Mouse (Mus musculus) neural tube, embryonic 14.5 days (tissue): Measurements from ENCODE around the gene Hdac9. TPM values are rescaled to one million over a fixed set of nuclear protein-coding genes. Genes with fewer than 3 reads are reported as not detected.

Experiments used
- ATAC-seq: fragments of 200-750 bp; cut with Nextera tagmentation; 2 replicates; pipeline ENCODE4 v1.8.0; 2017; ENCODE audit warnings: low read depth, mild to moderate bottlenecking, moderate TSS enrichment, moderate library complexity
- H3K27ac ChIP-seq: fragments of 300-500 bp; sonication (generic); 2 replicates; pipeline ENCODE4 v1.5.1; 2014; ENCODE audit warnings: low read depth, mild to moderate bottlenecking, control low read depth, low read length, moderate library complexity, mixed read lengths
- H3K27me3 ChIP-seq: fragments of 300-500 bp; sonication (generic); 2 replicates; pipeline ENCODE4 v1.6.1; 2014; ENCODE audit warnings: low read length; ENCODE audit not compliant: control insufficient read depth, insufficient read depth
- H3K36me3 ChIP-seq: fragments of 300-500 bp; sonication (generic); 2 replicates; pipeline ENCODE4 v1.6.1; 2014; ENCODE audit warnings: low read length, mixed read lengths; ENCODE audit not compliant: control insufficient read depth, insufficient read depth
- H3K4me1 ChIP-seq: fragments of 300-500 bp; sonication (generic); 2 replicates; pipeline ENCODE4 v1.6.1; 2014; ENCODE audit warnings: low read length; ENCODE audit not compliant: control insufficient read depth, insufficient read depth
- H3K4me2 ChIP-seq: fragments of 300-500 bp; sonication (generic); 2 replicates; pipeline ENCODE4 v1.6.1; 2014; ENCODE audit warnings: mild to moderate bottlenecking, low read depth, low read length, control low read depth
- H3K4me3 ChIP-seq: fragments of 300-500 bp; sonication (generic); 2 replicates; pipeline ENCODE4 v1.5.1; 2014; ENCODE audit warnings: low read depth, low read length, control low read depth, mixed read lengths
- H3K9ac ChIP-seq: fragments of 300-500 bp; sonication (generic); replicated peaks from 2 replicates; pipeline ENCODE4 v1.6.1; 2014; ENCODE audit warnings: low read depth, mild to moderate bottlenecking, control low read depth, low read length, mixed read lengths
- H3K9me3 ChIP-seq: fragments of 300-500 bp; sonication (generic); 2 replicates; pipeline ENCODE4 v1.6.1; 2016; ENCODE audit warnings: low read length; ENCODE audit not compliant: control insufficient read depth
- WGBS: fragments of 180-500 bp; shearing (Covaris S2); extraction: QIAGEN DNeasy Blood & Tissue Kit; methylation state at CpG from one replicate; pipeline ENCODE4 v1.1.7; 2014; 5-methylcytosine and 5-hydroxymethylcytosine counted together
- polyA plus RNA-seq: library from polyadenylated mRNA; unstranded; fragments of >200 nt; fragmentation: Nextera tagmentation; extraction: Ambion mirVana; gene quantifications from 2 replicates; pipeline ENCODE4 v1.2.1, GENCODE M21; 2014

Gene Hdac9
- polyA plus RNA-seq, 1 experiment from 2014 or later = 14.1 TPM

GRCm38 (mm10) chr12:34312113-34312719, 604.7 kb downstream of the Hdac9 start:
- 87% methylated on average over 15 of the region's 15 CpGs for WGBS
- no peak overlapping the region for H3K9ac ChIP-seq
- H3K27ac ChIP-seq = no peak overlapping the region
- no peaks in the 10 kb centered on the region for H3K27me3 ChIP-seq
- no peak for ATAC-seq
- no peaks in the 10 kb centered on the region for H3K4me1 ChIP-seq
- no peaks in the 10 kb centered on the region for H3K36me3 ChIP-seq
- H3K9me3 ChIP-seq = no peaks in the 10 kb centered on the region
- H3K4me2 ChIP-seq = no peak overlapping the region
- no peak overlapping the region for H3K4me3 ChIP-seq

GRCm38 (mm10) chr12:34305453-34305852, 611.4 kb downstream of the Hdac9 start:
- H3K9me3 ChIP-seq = no peaks in the 10 kb centered on the region
- whole genome bisulfite sequencing = 68% methylated on average over 3 of the region's 3 CpGs
- no peaks in the 10 kb centered on the region for H3K27me3 ChIP-seq
- H3K4me3 ChIP-seq = no peak overlapping the region
- no peaks in the 10 kb centered on the region for H3K4me1 ChIP-seq
- H3K36me3 ChIP-seq = no peaks in the 10 kb centered on the region
- no peak overlapping the region for H3K9ac ChIP-seq
- H3K4me2 ChIP-seq = no peak overlapping the region
- ATAC-seq = no peak
- H3K27ac ChIP-seq = no peak overlapping the region

- H3K4me2 ChIP-seq = no peak overlapping the region
Observed at GRCm38 (mm10) chr12:34292346-34292745, 624.5 kb downstream of the Hdac9 start.

GRCm38 (mm10) chr12:34287218-34287617, 629.7 kb downstream of the Hdac9 start:
- ATAC-seq = no peak
- no peaks in the 10 kb centered on the region for H3K27me3 ChIP-seq
- 56% methylated on average over 2 of the region's 2 CpGs for WGBS

More at GRCm38 (mm10) chr12:34292346-34292745, 624.5 kb downstream of the Hdac9 start:
- H3K9me3 ChIP-seq = no peaks in the 10 kb centered on the region
- H3K4me3 ChIP-seq = no peak overlapping the region
- no peaks in the 10 kb centered on the region for H3K27me3 ChIP-seq
- WGBS = 74% methylated on average over 7 of the region's 7 CpGs
- ATAC-seq = no peak
- no peaks in the 10 kb centered on the region for H3K4me1 ChIP-seq
- H3K36me3 ChIP-seq = no peaks in the 10 kb centered on the region
- no peak overlapping the region for H3K27ac ChIP-seq
- H3K9ac ChIP-seq = no peak overlapping the region

GRCm38 (mm10) chr12:34284888-34285287, 632.0 kb downstream of the Hdac9 start:
- Histone ChIP-seq H3K9ac (no peak overlapping the region), H3K4me2 (no peak overlapping the region), H3K4me1 (no peaks in the 10 kb centered on the region), H3K36me3 (no peaks in the 10 kb centered on the region), H3K27ac (no peak overlapping the region), H3K9me3 (no peaks in the 10 kb centered on the region), H3K27me3 (no peaks in the 10 kb centered on the region), H3K4me3 (no peak overlapping the region)
- no peak for ATAC-seq

More at GRCm38 (mm10) chr12:34287218-34287617, 629.7 kb downstream of the Hdac9 start:
- no peaks in the 10 kb centered on the region for H3K36me3 ChIP-seq
- no peaks in the 10 kb centered on the region for H3K4me1 ChIP-seq
- no peak overlapping the region for H3K4me3 ChIP-seq
- H3K9ac ChIP-seq = no peak overlapping the region
- no peaks in the 10 kb centered on the region for H3K9me3 ChIP-seq
- H3K4me2 ChIP-seq = no peak overlapping the region
- no peak overlapping the region for H3K27ac ChIP-seq

- H3K27me3 ChIP-seq = no peaks in the 10 kb centered on the region
- no peak for ATAC-seq
- H3K4me2 ChIP-seq = no peak overlapping the region
- H3K36me3 ChIP-seq = no peaks in the 10 kb centered on the region
- H3K4me1 ChIP-seq = no peaks in the 10 kb centered on the region
- H3K9me3 ChIP-seq = no peaks in the 10 kb centered on the region
- WGBS = 94% methylated on average over 3 of the region's 3 CpGs
- no peak overlapping the region for H3K9ac ChIP-seq
- H3K4me3 ChIP-seq = no peak overlapping the region
- H3K27ac ChIP-seq = no peak overlapping the region
Observed at GRCm38 (mm10) chr12:34284396-34284795, 632.5 kb downstream of the Hdac9 start.

- ATAC-seq = peak; percentile 49; the same call in 1 of the 2 replicates
- H3K36me3 ChIP-seq = no peaks in the 10 kb centered on the region
- H3K9ac ChIP-seq = no peak overlapping the region
- no peak overlapping the region for H3K4me3 ChIP-seq
- no peaks in the 10 kb centered on the region for H3K4me1 ChIP-seq
- no peaks in the 10 kb centered on the region for H3K27me3 ChIP-seq
- no peak overlapping the region for H3K4me2 ChIP-seq
- 73% methylated on average over 12 of the region's 12 CpGs for WGBS
- no peaks in the 10 kb centered on the region for H3K9me3 ChIP-seq
- H3K27ac ChIP-seq = no peak overlapping the region
Observed at GRCm38 (mm10) chr12:34278822-34279221, 638.1 kb downstream of the Hdac9 start.

- Histone ChIP-seq H3K4me1 (no peaks in the 10 kb centered on the region), H3K9me3 (no peaks in the 10 kb centered on the region), H3K27ac (no peak overlapping the region), H3K36me3 (no peaks in the 10 kb centered on the region), H3K27me3 (no peaks in the 10 kb centered on the region), H3K4me2 (no peak overlapping the region), H3K4me3 (no peak overlapping the region), H3K9ac (no peak overlapping the region)
- 83% methylated on average over 1 of the region's 1 CpGs for WGBS
- ATAC-seq = no peak
Observed at GRCm38 (mm10) chr12:34273816-34274215, 643.1 kb downstream of the Hdac9 start.

GRCm38 (mm10) chr12:34270096-34270495, 646.8 kb downstream of the Hdac9 start:
- Histone ChIP-seq H3K4me3 (no peak overlapping the region), H3K9me3 (no peaks in the 10 kb centered on the region), H3K4me2 (no peak overlapping the region), H3K27ac (no peak overlapping the region), H3K36me3 (no peaks in the 10 kb centered on the region), H3K4me1 (no peaks in the 10 kb centered on the region), H3K9ac (no peak overlapping the region), H3K27me3 (no peaks in the 10 kb centered on the region)
- 73% methylated on average over 6 of the region's 6 CpGs for WGBS
- no peak for ATAC-seq
